Mouse (Mus musculus): Measurements from ENCODE around the gene Piezo1.

DNA sequence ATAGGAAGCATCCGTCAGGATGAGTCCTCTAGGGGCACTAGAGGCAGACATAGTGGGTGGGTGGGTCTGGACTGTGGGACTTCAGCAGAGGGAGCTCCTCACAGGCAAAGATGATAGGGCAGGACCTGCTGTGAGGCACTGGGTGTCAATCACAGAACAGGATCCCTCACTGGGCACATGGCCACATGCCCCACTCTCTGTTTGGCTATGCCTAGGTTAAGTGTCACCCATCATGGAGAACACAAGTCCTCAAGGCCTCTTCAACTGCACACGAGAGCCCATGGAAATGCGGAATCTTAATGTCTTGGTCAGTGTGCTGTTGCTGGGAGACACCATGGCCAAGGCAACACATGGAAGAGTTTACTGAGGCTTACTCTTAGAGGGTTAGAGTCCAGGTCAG, 23.2 kb downstream of the Piezo1 start:
- TF ChIP-seq CTCF (IDR thresholded peaks at IDR 0.05; ENCODE audit: low read depth, low read length) (no peak), POLR2A (IDR thresholded peaks at IDR 0.05; ENCODE audit: insufficient read depth, low read length) (no peak)
